Mouse (Mus musculus): Measurements from ENCODE around the gene Srsf9. TPM values are rescaled to one million over a fixed set of nuclear protein-coding genes. Genes with fewer than 3 reads are reported as not detected.
A peak's percentile ranks its signal among the peaks of the same experiment; 100 is the strongest.

Gene Srsf9
- 111 and 127 TPM in 2 replicates for polyA plus RNA-seq (2015; fragmentation: Nextera tagmentation; extraction: Ambion mirVana)

GRCm38 (mm10) chr5:115326875-115327609 is at the start of gene Srsf9:
Srsf9 (plus strand) TSS chr5:115327177.
- Histone ChIP-seq H3K4me2 (ENCODE audit: low read depth, low read length) (peak within 1 kb of the TSS; percentile 74), H3K4me1 (ENCODE audit: control insufficient read depth, insufficient read depth, low read length) (peaks cover 20% of the 10 kb centered on the region), H3K27me3 (ENCODE audit: control insufficient read depth, insufficient read depth, low read length) (no peaks in the 10 kb centered on the region), H3K9ac (ENCODE audit: low read length) (peak within 1 kb of the TSS; percentile 95), H3K36me3 (ENCODE audit: control insufficient read depth, insufficient read depth, low read length) (no peaks in the 10 kb centered on the region), H3K27ac (ENCODE audit: low read length) (peak within 1 kb of the TSS; percentile 85), H3K4me3 (replicated peaks; ENCODE audit: low read length) (peak within 1 kb of the TSS; percentile 94), H3K9me3 (replicated peaks; ENCODE audit: control insufficient read depth, low read length) (no peaks in the 10 kb centered on the region)
- peak; percentile 96 for ATAC-seq (ENCODE audit: insufficient read depth, low FRiP score)
- under 1% methylated on average over 92 of the region's 97 CpGs for WGBS

- WGBS: 71% methylated on average over 1 of the region's 1 CpGs
- no peaks in the 10 kb centered on the region for H3K36me3 ChIP-seq (ENCODE audit: control insufficient read depth, insufficient read depth, low read length)
- no peaks in the 10 kb centered on the region for H3K9me3 ChIP-seq (replicated peaks; ENCODE audit: control insufficient read depth, low read length)
- no peak overlapping the region for H3K4me2 ChIP-seq (ENCODE audit: low read depth, low read length)
- ATAC-seq (ENCODE audit: insufficient read depth, low FRiP score): no peak
- no peak overlapping the region for H3K27ac ChIP-seq (ENCODE audit: low read length)
- peaks cover 9% of the 10 kb centered on the region for H3K4me1 ChIP-seq (ENCODE audit: control insufficient read depth, insufficient read depth, low read length)
- H3K27me3 ChIP-seq (ENCODE audit: control insufficient read depth, insufficient read depth, low read length): no peaks in the 10 kb centered on the region
- no peak overlapping the region for H3K9ac ChIP-seq (ENCODE audit: low read length)
- H3K4me3 ChIP-seq (replicated peaks; ENCODE audit: low read length): no peak overlapping the region
Measured at GRCm38 (mm10) chr5:115278053-115278452, 48.9 kb upstream of the Srsf9 start.

- no peaks in the 10 kb centered on the region for H3K9me3 ChIP-seq (replicated peaks; ENCODE audit: control insufficient read depth, low read length)
- peaks cover 4% of the 10 kb centered on the region for H3K4me1 ChIP-seq (ENCODE audit: control insufficient read depth, insufficient read depth, low read length)
- no peaks in the 10 kb centered on the region for H3K36me3 ChIP-seq (ENCODE audit: control insufficient read depth, insufficient read depth, low read length)
- H3K27ac ChIP-seq (ENCODE audit: low read length): no peak overlapping the region
- no peak overlapping the region for H3K4me2 ChIP-seq (ENCODE audit: low read depth, low read length)
- no peak for ATAC-seq (ENCODE audit: insufficient read depth, low FRiP score)
- no peak overlapping the region for H3K4me3 ChIP-seq (replicated peaks; ENCODE audit: low read length)
- H3K27me3 ChIP-seq (ENCODE audit: control insufficient read depth, insufficient read depth, low read length): no peaks in the 10 kb centered on the region
- H3K9ac ChIP-seq (ENCODE audit: low read length): no peak overlapping the region
- 68% methylated on average over 2 of the region's 2 CpGs for WGBS
Measured at GRCm38 (mm10) chr5:115278785-115279184, 48.2 kb upstream of the Srsf9 start.

GRCm38 (mm10) chr5:115279226-115280049 is 47.5 kb upstream of the Srsf9 start, which contains the start of gene Coq5:
Coq5 (plus strand) TSS chr5:115279666.
- peaks cover 4% of the 10 kb centered on the region for H3K4me1 ChIP-seq (ENCODE audit: control insufficient read depth, insufficient read depth, low read length)
- H3K27ac ChIP-seq (ENCODE audit: low read length): no peak within 1 kb of the TSS; the same call in 1 of the 2 replicates
- 0 out of 2 replicates have a peak, but pooled peaks cover 6% of the 10 kb centered on the region for H3K36me3 ChIP-seq (ENCODE audit: control insufficient read depth, insufficient read depth, low read length)
- peak; percentile 88 for ATAC-seq (ENCODE audit: insufficient read depth, low FRiP score)
- 4% methylated on average over 45 of the region's 45 CpGs for WGBS
- peak within 1 kb of the TSS; percentile 90 for H3K9ac ChIP-seq (ENCODE audit: low read length)
- H3K27me3 ChIP-seq (ENCODE audit: control insufficient read depth, insufficient read depth, low read length): no peaks in the 10 kb centered on the region
- peak within 1 kb of the TSS; percentile 94 for H3K4me2 ChIP-seq (ENCODE audit: low read depth, low read length)
- H3K4me3 ChIP-seq (replicated peaks; ENCODE audit: low read length): peak within 1 kb of the TSS; percentile 93
- no peaks in the 10 kb centered on the region for H3K9me3 ChIP-seq (replicated peaks; ENCODE audit: control insufficient read depth, low read length)

GRCm38 (mm10) chr5:115280050-115280687 is 46.8 kb upstream of the Srsf9 start:
- Histone ChIP-seq H3K4me1 (ENCODE audit: control insufficient read depth, insufficient read depth, low read length) (peaks cover 4% of the 10 kb centered on the region), H3K27me3 (ENCODE audit: control insufficient read depth, insufficient read depth, low read length) (no peaks in the 10 kb centered on the region), H3K9ac (ENCODE audit: low read length) (peak overlapping the region; percentile 90), H3K4me3 (replicated peaks; ENCODE audit: low read length) (peak overlapping the region; percentile 93), H3K4me2 (ENCODE audit: low read depth, low read length) (peak overlapping the region; percentile 94), H3K9me3 (replicated peaks; ENCODE audit: control insufficient read depth, low read length) (no peaks in the 10 kb centered on the region), H3K36me3 (ENCODE audit: control insufficient read depth, insufficient read depth, low read length) (0 out of 2 replicates have a peak, but pooled peaks cover 8% of the 10 kb centered on the region), H3K27ac (ENCODE audit: low read length) (no peak overlapping the region; the same call in 1 of the 2 replicates)
- WGBS: 4% methylated on average over 17 of the region's 17 CpGs
- no peak for ATAC-seq (ENCODE audit: insufficient read depth, low FRiP score)

- H3K36me3 ChIP-seq (ENCODE audit: control insufficient read depth, insufficient read depth, low read length): 0 out of 2 replicates have a peak, but pooled peaks cover 14% of the 10 kb centered on the region
- 91% methylated on average over 3 of the region's 3 CpGs for WGBS
- ATAC-seq (ENCODE audit: insufficient read depth, low FRiP score): no peak
Measured at GRCm38 (mm10) chr5:115284735-115285134, 42.2 kb upstream of the Srsf9 start.

GRCm38 (mm10) chr5:115294173-115294572 is 32.8 kb upstream of the Srsf9 start:
- Histone ChIP-seq H3K4me3 (replicated peaks; ENCODE audit: low read length) (no peak overlapping the region), H3K27ac (ENCODE audit: low read length) (no peak overlapping the region), H3K4me2 (ENCODE audit: low read depth, low read length) (no peak overlapping the region), H3K27me3 (ENCODE audit: control insufficient read depth, insufficient read depth, low read length) (no peaks in the 10 kb centered on the region), H3K9ac (ENCODE audit: low read length) (no peak overlapping the region), H3K9me3 (replicated peaks; ENCODE audit: control insufficient read depth, low read length) (no peaks in the 10 kb centered on the region), H3K36me3 (ENCODE audit: control insufficient read depth, insufficient read depth, low read length) (peaks cover 15% of the 10 kb centered on the region), H3K4me1 (ENCODE audit: control insufficient read depth, insufficient read depth, low read length) (peaks cover 23% of the 10 kb centered on the region)
- WGBS: 83% methylated on average over 8 of the region's 8 CpGs
- ATAC-seq (ENCODE audit: insufficient read depth, low FRiP score): no peak

More at GRCm38 (mm10) chr5:115284735-115285134, 42.2 kb upstream of the Srsf9 start:
- no peak overlapping the region for H3K9ac ChIP-seq (ENCODE audit: low read length)
- H3K27ac ChIP-seq (ENCODE audit: low read length): no peak overlapping the region
- H3K4me1 ChIP-seq (ENCODE audit: control insufficient read depth, insufficient read depth, low read length): peaks cover 4% of the 10 kb centered on the region
- no peaks in the 10 kb centered on the region for H3K9me3 ChIP-seq (replicated peaks; ENCODE audit: control insufficient read depth, low read length)
- no peak overlapping the region for H3K4me3 ChIP-seq (replicated peaks; ENCODE audit: low read length)
- no peak overlapping the region for H3K4me2 ChIP-seq (ENCODE audit: low read depth, low read length)
- H3K27me3 ChIP-seq (ENCODE audit: control insufficient read depth, insufficient read depth, low read length): no peaks in the 10 kb centered on the region

- peaks cover 18% of the 10 kb centered on the region for H3K36me3 ChIP-seq (ENCODE audit: control insufficient read depth, insufficient read depth, low read length)
- H3K27ac ChIP-seq (ENCODE audit: low read length): peak overlapping the region; percentile 70
- H3K9me3 ChIP-seq (replicated peaks; ENCODE audit: control insufficient read depth, low read length): no peaks in the 10 kb centered on the region
- no peak for ATAC-seq (ENCODE audit: insufficient read depth, low FRiP score)
- WGBS: 62% methylated on average over 10 of the region's 10 CpGs
- no peaks in the 10 kb centered on the region for H3K27me3 ChIP-seq (ENCODE audit: control insufficient read depth, insufficient read depth, low read length)
- H3K4me1 ChIP-seq (ENCODE audit: control insufficient read depth, insufficient read depth, low read length): peaks cover 27% of the 10 kb centered on the region
- no peak overlapping the region for H3K4me3 ChIP-seq (replicated peaks; ENCODE audit: low read length)
- no peak overlapping the region for H3K9ac ChIP-seq (ENCODE audit: low read length)
- H3K4me2 ChIP-seq (ENCODE audit: low read depth, low read length): no peak overlapping the region
Measured at GRCm38 (mm10) chr5:115296347-115296746, 30.6 kb upstream of the Srsf9 start.

Data from stomach, embryonic 16.5 days (tissue).